Mouse (Mus musculus) hindbrain, postnatal 0 days (tissue): Measurements from ENCODE around the gene Bbs4. TPM values are rescaled to one million over a fixed set of nuclear protein-coding genes. Genes with fewer than 3 reads are reported as not detected.

Experiments used
- ATAC-seq: fragments of 200-750 bp; cut with Nextera tagmentation; 2 replicates; pipeline ENCODE4 v1.8.0; 2017; ENCODE audit warnings: mild to moderate bottlenecking, moderate TSS enrichment, moderate library complexity
- DNase-seq: peaks from one replicate; pipeline ENCODE4 v3.0.0-alpha.2; 2015; ENCODE audit warnings: low spot score
- H3K27ac ChIP-seq: fragments of 300-500 bp; sonication (generic); 2 replicates; pipeline ENCODE4 v1.5.1; 2014; ENCODE audit warnings: mild to moderate bottlenecking
- H3K27me3 ChIP-seq: fragments of 300-500 bp; sonication (generic); 2 replicates; pipeline ENCODE4 v1.6.1; 2014; ENCODE audit warnings: low read length, mixed read lengths; ENCODE audit not compliant: insufficient read depth
- H3K36me3 ChIP-seq: fragments of 300-500 bp; sonication (generic); 2 replicates; pipeline ENCODE4 v1.6.1; 2014; ENCODE audit warnings: low read length, mixed read lengths; ENCODE audit not compliant: insufficient read depth
- H3K4me1 ChIP-seq: fragments of 300-500 bp; sonication (generic); 2 replicates; pipeline ENCODE4 v1.6.1; 2014; ENCODE audit warnings: antibody characterized with exemption, low read length, mixed read lengths; ENCODE audit not compliant: insufficient read depth
- H3K4me2 ChIP-seq: fragments of 300-500 bp; sonication (generic); 2 replicates; pipeline ENCODE4 v1.6.1; 2014; ENCODE audit warnings: low read depth, mild to moderate bottlenecking, low read length, moderate library complexity, mixed read lengths
- H3K4me3 ChIP-seq: fragments of 300-500 bp; sonication (generic); 2 replicates; pipeline ENCODE4 v1.5.1; 2014; ENCODE audit warnings: low read length
- H3K9ac ChIP-seq: fragments of 300-500 bp; sonication (generic); replicated peaks from 2 replicates; pipeline ENCODE4 v1.6.1; 2014; ENCODE audit warnings: mild to moderate bottlenecking, low read length, moderate library complexity, mixed read lengths
- H3K9me3 ChIP-seq: fragments of 300-500 bp; sonication (generic); 2 replicates; pipeline ENCODE4 v1.6.1; 2016; ENCODE audit warnings: low read length, mixed read lengths
- CTCF ChIP-seq: IDR thresholded peaks from 2 replicates; pipeline ENCODE4 v1.5.1; 2016; ENCODE audit warnings: antibody characterized with exemption, control low read depth, low read depth
- WGBS: fragments of 180-500 bp; shearing (Covaris S2); extraction: QIAGEN DNeasy Blood & Tissue Kit; methylation state at CpG from one replicate; pipeline ENCODE4 v1.1.7; 2014; 5-methylcytosine and 5-hydroxymethylcytosine counted together
- polyA plus RNA-seq: library from polyadenylated mRNA; unstranded; fragments of >200 nt; fragmentation: Nextera tagmentation; extraction: Ambion mirVana; gene quantifications from 2 replicates; pipeline ENCODE4 v1.2.1, GENCODE M21; 2015
- total RNA-seq: library from RNA; depleted of rRNA; stranded (reverse); fragments of >200 nt; gene quantifications from 2 replicates; pipeline ENCODE4 v1.2.3, GENCODE M21; 2014

Bbs4 gene
- total and polyA plus RNA-seq, 2 experiments from 2014 or later, result 32.9 to 56.1 TPM

DNA sequence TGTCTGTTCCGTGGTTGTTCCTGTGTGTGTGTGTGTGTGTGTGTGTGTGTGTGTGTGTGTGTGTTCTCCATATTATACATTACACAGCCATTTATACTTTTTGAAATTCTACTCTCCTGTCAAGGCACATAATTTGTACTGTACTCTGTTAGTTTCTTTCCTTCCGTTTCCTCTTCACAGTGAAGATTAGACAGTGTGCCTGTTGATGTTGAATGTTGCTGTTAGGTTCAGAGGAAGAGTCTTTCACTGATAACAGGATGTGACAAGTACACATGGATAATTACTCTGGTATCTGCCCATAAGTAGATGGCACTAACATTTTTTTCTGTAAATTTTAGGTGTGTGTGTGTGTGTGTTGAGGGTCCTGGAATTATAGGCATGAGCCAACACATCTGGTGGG, 56.9 kb downstream of the Bbs4 start:
- DNase-seq, result no peak
- Histone ChIP-seq H3K27ac (no peak overlapping the region), H3K4me1 (no peaks in the 10 kb centered on the region), H3K9me3 (no peaks in the 10 kb centered on the region), H3K4me2 (no peak overlapping the region), H3K36me3 (peaks cover 7% of the 10 kb centered on the region; the same call in 1 of the 2 replicates), H3K27me3 (no peaks in the 10 kb centered on the region), H3K4me3 (no peak overlapping the region), H3K9ac (no peak overlapping the region)
- no peak for ATAC-seq
- TF ChIP-seq CTCF, result no peak
- 84% methylated on average over 2 of the region's 2 CpGs for WGBS

DNA sequence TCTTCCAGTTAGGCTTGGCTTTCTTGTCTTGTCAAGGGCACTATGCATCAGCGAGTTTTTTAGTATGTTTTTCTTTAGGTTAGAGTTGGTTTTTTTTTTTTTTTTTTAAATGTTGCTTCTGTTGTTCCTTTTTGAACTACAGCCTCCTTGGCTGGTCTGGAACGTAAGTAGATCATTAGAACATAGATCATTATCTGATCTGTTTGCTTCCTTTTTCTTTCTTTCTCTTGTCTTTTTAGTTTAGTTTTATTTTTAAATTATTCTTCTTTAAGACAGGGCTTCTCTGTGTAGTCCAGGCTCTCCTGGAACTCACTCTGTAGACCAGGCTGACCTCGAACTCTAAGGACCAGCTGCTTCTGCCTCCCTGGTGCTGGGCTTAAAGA, 60.8 kb downstream of the Bbs4 start:
- 45% methylated on average over 3 of the region's 3 CpGs for WGBS
- H3K27me3 ChIP-seq, result no peaks in the 10 kb centered on the region
- H3K27ac ChIP-seq, result no peak overlapping the region
- H3K9ac ChIP-seq, result peak overlapping the region; percentile 84
- H3K36me3 ChIP-seq, result no peaks in the 10 kb centered on the region
- H3K9me3 ChIP-seq, result no peaks in the 10 kb centered on the region
- H3K4me2 ChIP-seq, result peak overlapping the region; percentile 78
- H3K4me3 ChIP-seq, result peak overlapping the region; percentile 88
- DNase-seq, result no peak
- no peak for ATAC-seq
- no peaks in the 10 kb centered on the region for H3K4me1 ChIP-seq
- TF ChIP-seq CTCF, result no peak

DNA sequence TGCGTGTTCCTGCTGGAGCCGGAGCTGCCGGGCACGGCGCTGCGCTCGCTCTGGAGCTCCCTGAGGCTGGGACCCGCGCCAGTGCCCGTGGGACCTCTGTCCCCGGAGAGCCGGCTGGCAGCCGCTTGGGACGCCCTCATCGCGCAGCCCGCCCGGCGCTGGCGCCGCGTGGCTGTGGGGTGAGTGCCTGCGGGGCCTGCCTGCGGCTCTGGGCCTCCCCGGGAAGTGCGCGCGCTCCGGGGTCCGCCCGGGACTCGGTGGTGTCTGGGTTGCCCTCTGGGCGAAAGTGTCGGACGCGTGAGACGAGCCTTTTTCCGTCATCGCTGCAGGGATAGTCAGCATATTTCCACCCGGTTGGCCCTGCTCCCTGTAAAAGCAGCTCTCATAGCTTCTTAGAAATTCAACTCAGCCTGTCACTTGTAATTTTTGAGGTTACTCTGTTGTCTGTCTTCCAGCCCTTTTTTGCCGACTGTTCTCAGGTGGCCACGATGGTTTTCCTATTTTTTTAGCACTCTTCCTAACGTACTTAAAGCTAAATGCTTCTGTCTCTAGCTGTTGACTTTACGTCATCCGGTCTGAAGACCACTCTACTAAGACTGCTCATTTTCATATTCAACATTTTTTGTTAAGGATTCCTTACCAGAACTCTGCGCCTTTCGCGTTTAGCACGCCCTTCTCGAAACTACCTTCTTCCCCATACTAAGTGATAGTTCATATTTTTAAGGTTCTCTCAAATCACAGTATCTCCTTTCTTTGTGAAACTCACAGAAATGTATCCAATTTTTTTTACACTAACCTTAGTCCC, 61.4 kb downstream of the Bbs4 start:
- WGBS, result under 1% methylated on average over 50 of the region's 50 CpGs
- Histone ChIP-seq H3K4me1 (no peaks in the 10 kb centered on the region), H3K36me3 (no peaks in the 10 kb centered on the region), H3K9ac (peak overlapping the region; percentile 84), H3K27ac (peak overlapping the region; percentile 88), H3K9me3 (no peaks in the 10 kb centered on the region), H3K27me3 (no peaks in the 10 kb centered on the region), H3K4me2 (peak overlapping the region; percentile 78), H3K4me3 (peak overlapping the region; percentile 88)
- no peak for DNase-seq
- no peak; the same call in 1 of the 2 replicates for ATAC-seq
- no peak for TF ChIP-seq CTCF

GRCm38 (mm10) chr9:59290957-59291687, 62.2 kb downstream of the Bbs4 start, which contains the start of gene Adpgk:
Gene Adpgk, plus strand, starts transcription at chr9:59291558.
- Histone ChIP-seq H3K4me1 (no peaks in the 10 kb centered on the region), H3K4me2 (peak within 1 kb of the TSS; percentile 78), H3K27me3 (no peaks in the 10 kb centered on the region), H3K4me3 (peak within 1 kb of the TSS; percentile 88), H3K27ac (peak within 1 kb of the TSS; percentile 88), H3K36me3 (no peaks in the 10 kb centered on the region), H3K9ac (peak within 1 kb of the TSS; percentile 84), H3K9me3 (no peaks in the 10 kb centered on the region)
- TF ChIP-seq CTCF, result peak; percentile 80
- DNase-seq, result peak; percentile 100
- peak; percentile 99 for ATAC-seq
- 1% methylated on average over 56 of the region's 58 CpGs for WGBS

- Histone ChIP-seq H3K27me3 (no peaks in the 10 kb centered on the region), H3K9me3 (no peaks in the 10 kb centered on the region), H3K4me2 (no peak overlapping the region), H3K4me3 (no peak overlapping the region), H3K27ac (no peak overlapping the region), H3K9ac (no peak overlapping the region), H3K4me1 (no peaks in the 10 kb centered on the region), H3K36me3 (no peaks in the 10 kb centered on the region)
- ATAC-seq (no peak), DNase-seq (no peak)
- TF ChIP-seq CTCF, result no peak
- WGBS, result 77% methylated on average over 6 of the region's 6 CpGs
Measured at GRCm38 (mm10) chr9:59289529-59290115, 63.7 kb downstream of the Bbs4 start.

DNA sequence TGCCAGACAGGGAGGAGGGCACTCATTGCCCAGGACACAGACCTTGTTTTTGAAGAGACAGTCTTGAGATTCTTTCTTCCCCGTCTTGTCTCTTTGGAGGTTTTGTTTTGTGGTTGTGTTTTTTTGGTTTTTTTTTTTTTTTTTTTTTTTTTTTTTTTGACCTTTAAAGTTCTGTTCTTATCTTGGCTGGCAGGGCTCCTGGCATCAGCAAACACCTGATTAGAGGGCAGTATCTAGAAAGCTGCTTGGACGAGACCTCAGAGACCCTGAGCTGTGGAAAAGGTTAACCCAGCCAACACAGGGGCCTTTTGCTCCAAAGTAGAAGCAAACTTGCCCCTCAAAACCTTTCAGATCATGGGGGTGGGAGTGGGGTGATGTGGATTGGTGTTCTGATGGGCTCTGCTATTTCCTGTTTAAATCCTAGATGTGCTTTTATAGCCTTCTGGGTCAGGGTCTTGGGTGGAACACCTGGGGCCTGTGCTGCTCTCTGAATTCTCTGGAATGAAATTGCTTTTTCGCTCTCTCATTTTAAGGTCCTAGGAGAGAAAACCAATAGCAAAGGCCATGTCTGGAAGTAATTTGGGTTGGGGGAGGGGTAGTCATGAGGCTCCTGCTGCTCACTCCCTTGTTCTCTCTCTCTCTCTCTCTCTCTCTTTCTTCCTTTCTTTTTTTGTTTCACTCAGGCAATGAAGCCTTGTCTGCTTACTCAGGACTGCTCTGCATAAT, 64.5 kb downstream of the Bbs4 start:
- WGBS, result 69% methylated on average over 3 of the region's 3 CpGs
- DNase-seq (no peak), ATAC-seq (no peak)
- Histone ChIP-seq H3K4me2 (no peak overlapping the region), H3K4me1 (no peaks in the 10 kb centered on the region), H3K4me3 (no peak overlapping the region), H3K9ac (no peak overlapping the region), H3K9me3 (no peaks in the 10 kb centered on the region), H3K27me3 (no peaks in the 10 kb centered on the region), H3K36me3 (no peaks in the 10 kb centered on the region), H3K27ac (no peak overlapping the region)
- no peak for TF ChIP-seq CTCF
